Mouse (Mus musculus): ENCODE measurements around the gene Klrb1. TPM values are rescaled to one million over a fixed set of nuclear protein-coding genes. Genes with fewer than 3 reads are reported as not detected.
A peak's percentile ranks its signal among the peaks of the same experiment; 100 is the strongest.

Klrb1 gene
- polyA plus RNA-seq, 1 experiment, result 0.16 TPM

GRCm38 (mm10) chr6:128701691-128702090 is 21.2 kb downstream of the Klrb1 start:
- H3K27ac ChIP-seq (ENCODE audit: insufficient read depth, low read length), result no peak overlapping the region
- H3K4me1 ChIP-seq (ENCODE audit: control insufficient read depth, insufficient read depth, insufficient read length), result no peaks in the 10 kb centered on the region
- no peaks in the 10 kb centered on the region for H3K27me3 ChIP-seq (ENCODE audit: control insufficient read depth, insufficient read depth, low read length)
- no peak for DNase-seq (ENCODE audit: low read depth in 1 of 2, low spot score in 2 of 2)
- TF ChIP-seq CTCF (IDR thresholded peaks at IDR 0.05; ENCODE audit: extremely low read depth, insufficient read depth, insufficient read length, insufficient replicate concordance) (no peak), POLR2A (IDR thresholded peaks at IDR 0.05; ENCODE audit: low read depth, low read length) (no peak)
- 69% methylated on average over 3 of the region's 3 CpGs for WGBS
- H3K36me3 ChIP-seq (ENCODE audit: control insufficient read depth, insufficient read depth, low read length), result no peaks in the 10 kb centered on the region
- H3K4me3 ChIP-seq (ENCODE audit: extremely low read depth, insufficient read depth, insufficient read length), result no peak overlapping the region

GRCm38 (mm10) chr6:128679574-128679973 is 43.3 kb downstream of the Klrb1 start:
- no peaks in the 10 kb centered on the region for H3K36me3 ChIP-seq (ENCODE audit: control insufficient read depth, insufficient read depth, low read length)
- no peak for DNase-seq (ENCODE audit: low read depth in 1 of 2, low spot score in 2 of 2)
- H3K27me3 ChIP-seq (ENCODE audit: control insufficient read depth, insufficient read depth, low read length), result no peaks in the 10 kb centered on the region
- no peaks in the 10 kb centered on the region for H3K4me1 ChIP-seq (ENCODE audit: control insufficient read depth, insufficient read depth, insufficient read length)
- no peak for TF ChIP-seq CTCF (IDR thresholded peaks at IDR 0.05; ENCODE audit: extremely low read depth, insufficient read depth, insufficient read length, insufficient replicate concordance)
- no peak for TF ChIP-seq POLR2A (IDR thresholded peaks at IDR 0.05; ENCODE audit: low read depth, low read length)
- H3K27ac ChIP-seq (ENCODE audit: insufficient read depth, low read length), result no peak overlapping the region
- no peak overlapping the region for H3K4me3 ChIP-seq (ENCODE audit: extremely low read depth, insufficient read depth, insufficient read length)

- Histone ChIP-seq H3K27me3 (ENCODE audit: control insufficient read depth, insufficient read depth, low read length) (no peaks in the 10 kb centered on the region), H3K36me3 (ENCODE audit: control insufficient read depth, insufficient read depth, low read length) (no peaks in the 10 kb centered on the region), H3K4me3 (ENCODE audit: extremely low read depth, insufficient read depth, insufficient read length) (no peak overlapping the region), H3K4me1 (ENCODE audit: control insufficient read depth, insufficient read depth, insufficient read length) (no peaks in the 10 kb centered on the region), H3K27ac (ENCODE audit: insufficient read depth, low read length) (no peak overlapping the region)
- no peak for DNase-seq (ENCODE audit: low read depth in 1 of 2, low spot score in 2 of 2)
- WGBS, result 74% methylated on average over 4 of the region's 4 CpGs
- TF ChIP-seq POLR2A (IDR thresholded peaks at IDR 0.05; ENCODE audit: low read depth, low read length) (no peak), CTCF (IDR thresholded peaks at IDR 0.05; ENCODE audit: extremely low read depth, insufficient read depth, insufficient read length, insufficient replicate concordance) (no peak)
These were observed 52.9 kb downstream of the Klrb1 start for GRCm38 (mm10) chr6:128669936-128670335.

GRCm38 (mm10) chr6:128662206-128662605 is 60.7 kb downstream of the Klrb1 start, which contains the start of gene Clec2h:
Gene Clec2h, plus strand, starts transcription at chr6:128662385.
- no peaks in the 10 kb centered on the region for H3K27me3 ChIP-seq (ENCODE audit: control insufficient read depth, insufficient read depth, low read length)
- H3K4me1 ChIP-seq (ENCODE audit: control insufficient read depth, insufficient read depth, insufficient read length), result no peaks in the 10 kb centered on the region; the same call in 1 of the 2 replicates
- no peak within 1 kb of the TSS for H3K27ac ChIP-seq (ENCODE audit: insufficient read depth, low read length)
- 7% methylated on average over 1 of the region's 1 CpGs for WGBS
- DNase-seq (ENCODE audit: low read depth in 1 of 2, low spot score in 2 of 2), result no peak
- no peaks in the 10 kb centered on the region for H3K36me3 ChIP-seq (ENCODE audit: control insufficient read depth, insufficient read depth, low read length)
- H3K4me3 ChIP-seq (ENCODE audit: extremely low read depth, insufficient read depth, insufficient read length), result no peak within 1 kb of the TSS
- TF ChIP-seq CTCF (IDR thresholded peaks at IDR 0.05; ENCODE audit: extremely low read depth, insufficient read depth, insufficient read length, insufficient replicate concordance), result peak; percentile 15; the same call in 1 of the 2 replicates
- TF ChIP-seq POLR2A (IDR thresholded peaks at IDR 0.05; ENCODE audit: low read depth, low read length), result no peak

GRCm38 (mm10) chr6:128661249-128661648 is 61.6 kb downstream of the Klrb1 start:
- 95% methylated on average over 1 of the region's 1 CpGs for WGBS
- no peak for DNase-seq (ENCODE audit: low read depth in 1 of 2, low spot score in 2 of 2)
- Histone ChIP-seq H3K4me3 (ENCODE audit: extremely low read depth, insufficient read depth, insufficient read length) (no peak overlapping the region), H3K27me3 (ENCODE audit: control insufficient read depth, insufficient read depth, low read length) (no peaks in the 10 kb centered on the region), H3K27ac (ENCODE audit: insufficient read depth, low read length) (no peak overlapping the region), H3K36me3 (ENCODE audit: control insufficient read depth, insufficient read depth, low read length) (no peaks in the 10 kb centered on the region), H3K4me1 (ENCODE audit: control insufficient read depth, insufficient read depth, insufficient read length) (no peaks in the 10 kb centered on the region; the same call in 1 of the 2 replicates)
- no peak for TF ChIP-seq POLR2A (IDR thresholded peaks at IDR 0.05; ENCODE audit: low read depth, low read length)

Other genes with a start within 250 kb of the Klrb1 start
- gene Pzp, start 196.3 kb downstream of the Klrb1 start, polyA plus RNA-seq (2012; rRNA removed), result 0.04 and 0.05 TPM in 2 replicates
- not detected in 2 replicates for gene A2ml1, start 141.5 kb downstream of the Klrb1 start, polyA plus RNA-seq (2012; rRNA removed)
- gene Klrb1a, start 99.5 kb downstream of the Klrb1 start, polyA plus RNA-seq (2012; rRNA removed), result 1.2 and 3.0 TPM in 2 replicates
- gene Clec2h, start 60.7 kb downstream of the Klrb1 start, polyA plus RNA-seq (2012; rRNA removed), result not detected in 2 replicates
- 3.0 and 8.5 TPM in 2 replicates for gene Klrb1c, start 66.2 kb upstream of the Klrb1 start, polyA plus RNA-seq (2012; rRNA removed)
- gene Gm44511, start 103.3 kb upstream of the Klrb1 start, polyA plus RNA-seq (2012; rRNA removed), result 0.23 and 0.53 TPM in 2 replicates
- gene Klrb1b, start 103.3 kb upstream of the Klrb1 start, polyA plus RNA-seq (2012; rRNA removed), result 0.62 and 1.7 TPM in 2 replicates
- gene Clec2i, start 164.5 kb upstream of the Klrb1 start, polyA plus RNA-seq (2012; rRNA removed), result 5.0 and 9.6 TPM in 2 replicates
- gene BC035044, start 168.1 kb upstream of the Klrb1 start, polyA plus RNA-seq (2012; rRNA removed), result 16.3 and 22.9 TPM in 2 replicates
- 0.35 TPM in 1 of 2 replicates, not detected in the other for gene Clec2g, start 211.3 kb upstream of the Klrb1 start, polyA plus RNA-seq (2012; rRNA removed)

All from spleen, adult 2 months (tissue).